Mouse (Mus musculus) v-Abl transformed pro-B cells (cell line): Measurements from ENCODE around the gene Gucy2e.

Source experiments
- in situ Hi-C, 2 experiments: fragments of 400-800 bp; cut with MboI; formaldehyde crosslinking; loops; one replicate each; pipeline ENCODE4 v1.15.1; 2025; ENCODE audit not compliant: unreplicated experiment in 2 of 2

Gucy2e gene

DNA sequence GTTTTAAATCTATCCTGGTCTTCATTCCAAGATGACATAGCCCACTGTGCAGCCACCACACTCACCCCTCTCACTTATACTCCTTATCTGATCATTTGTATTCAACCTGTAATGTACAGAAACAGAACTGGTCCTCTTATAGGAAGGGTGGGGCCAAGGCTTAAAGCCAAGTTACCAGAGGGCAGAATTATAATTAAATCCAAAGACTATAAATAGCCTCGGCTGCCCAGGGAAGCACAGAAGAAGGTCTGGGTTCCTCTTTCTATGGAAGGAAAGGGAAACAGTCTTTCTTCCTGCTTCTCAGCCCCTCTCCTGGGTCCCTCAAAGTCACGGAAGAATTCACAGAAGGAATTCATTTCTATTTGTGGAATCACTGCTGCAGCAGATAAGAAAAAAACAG lies 8.8 kb upstream of the Gucy2e start:
- in situ Hi-C loops, result loop anchor here (10.0 kb wide), 2 partner anchors 51 to 181 kb away; partner anchors contain the start of gene Alox8 (in 1 of the 2)

DNA sequence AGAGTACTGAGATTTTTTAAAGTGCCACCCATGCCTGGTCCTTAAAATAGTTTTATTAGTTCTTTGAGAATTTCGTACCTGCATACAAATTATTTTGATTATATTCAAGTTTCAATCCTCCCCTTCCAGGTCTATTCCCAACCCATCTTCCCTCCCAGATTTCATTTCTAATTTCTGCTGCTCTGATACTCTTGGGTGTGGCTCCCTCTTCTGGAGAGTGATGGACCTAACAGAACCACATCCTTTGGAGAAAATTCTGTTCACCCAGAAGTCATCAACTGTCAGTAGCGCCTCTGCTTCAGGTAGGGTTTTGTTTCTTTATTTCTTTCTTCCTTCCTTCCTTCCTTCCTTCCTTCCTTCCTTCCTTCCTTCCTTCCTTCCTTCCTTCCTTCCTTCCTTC lies 8.1 kb upstream of the Gucy2e start:
- in situ Hi-C loops, result loop anchor here (5.0 to 10.0 kb wide), 3 partner anchors 50 to 180 kb away; partner anchors contain the start of gene Alox8 (in 1 of the 2)

DNA sequence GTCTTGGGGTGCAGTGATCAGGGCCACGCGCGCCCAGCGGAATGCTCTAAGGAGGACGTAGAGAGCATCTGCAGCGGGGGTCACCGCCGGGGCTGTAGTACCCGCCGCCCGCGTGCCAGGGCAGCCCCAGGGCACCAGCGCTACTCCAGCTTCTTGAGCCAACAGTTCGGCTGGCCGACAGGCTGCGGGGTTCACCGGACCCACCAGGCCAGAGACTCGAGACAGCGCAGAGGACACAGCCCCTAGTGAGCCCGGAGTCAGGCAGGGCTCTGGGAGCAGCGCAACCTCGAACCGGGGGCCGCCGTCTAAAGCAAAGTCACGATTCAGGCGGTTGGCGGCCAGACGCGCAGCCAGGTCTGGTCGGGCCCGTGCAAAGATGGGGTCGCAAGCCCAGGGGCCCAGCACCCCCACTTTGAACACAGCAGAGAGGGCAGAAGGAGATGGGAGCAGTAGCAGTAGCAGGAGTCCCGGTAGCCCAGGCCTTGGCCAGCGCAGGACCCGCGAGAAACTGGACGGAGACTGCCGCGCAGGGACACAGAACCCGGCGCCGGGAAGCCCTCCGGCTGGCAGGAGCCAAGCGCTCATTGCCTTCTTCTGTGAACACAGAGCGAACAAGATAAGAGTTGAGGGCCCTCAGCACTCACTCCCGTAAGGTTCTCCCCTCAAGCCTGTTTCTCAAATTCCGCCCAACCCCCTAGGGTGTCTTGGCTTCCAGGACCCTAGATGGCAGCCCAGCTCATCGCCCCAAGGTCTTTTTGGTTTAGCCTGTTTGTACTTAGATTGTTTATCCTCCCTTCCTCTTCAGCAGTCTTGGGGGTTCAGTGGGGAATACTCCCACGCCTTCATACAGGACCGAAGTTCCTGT lies 543 bp downstream of the Gucy2e start:
- in situ Hi-C loops, result no loop called here

DNA sequence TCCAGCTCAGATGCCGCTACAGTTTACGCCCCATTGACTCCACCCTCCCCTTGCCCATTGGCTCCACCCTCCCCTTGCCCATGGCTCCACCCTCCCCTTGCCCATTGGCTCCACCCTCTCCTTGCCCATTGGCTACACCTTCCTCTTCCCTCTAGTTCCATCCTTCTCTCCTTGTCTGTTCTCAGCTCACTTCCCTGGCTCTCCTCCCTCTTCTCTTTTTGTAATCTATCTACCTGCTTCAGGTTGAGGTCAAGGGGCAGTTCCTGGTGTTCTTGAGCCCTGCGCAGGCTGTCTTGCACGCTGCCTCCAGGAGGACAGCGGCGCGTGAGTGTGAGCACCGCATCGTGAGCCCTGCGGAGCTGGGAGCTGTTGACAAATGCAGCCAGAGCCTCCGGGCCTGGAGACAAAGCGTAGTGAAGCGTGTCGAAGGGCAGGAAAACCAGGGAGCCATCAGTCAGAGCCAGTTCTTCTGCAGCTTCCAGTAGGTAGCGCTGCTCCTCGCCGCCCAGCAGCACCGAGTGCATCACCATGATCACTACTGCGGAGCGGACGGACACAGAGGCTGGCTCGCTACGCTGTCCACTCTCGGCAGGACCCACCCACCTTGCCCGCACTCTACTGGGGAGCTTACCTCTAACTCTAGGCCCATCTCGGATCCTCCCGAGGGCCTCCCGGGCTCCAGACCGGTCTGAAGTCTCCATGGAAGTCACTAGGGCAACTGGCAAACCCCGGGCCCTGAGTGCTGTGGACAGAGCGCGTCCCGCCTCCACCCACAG lies 1.4 kb downstream of the Gucy2e start:
- in situ Hi-C loops, result no loop called here

DNA sequence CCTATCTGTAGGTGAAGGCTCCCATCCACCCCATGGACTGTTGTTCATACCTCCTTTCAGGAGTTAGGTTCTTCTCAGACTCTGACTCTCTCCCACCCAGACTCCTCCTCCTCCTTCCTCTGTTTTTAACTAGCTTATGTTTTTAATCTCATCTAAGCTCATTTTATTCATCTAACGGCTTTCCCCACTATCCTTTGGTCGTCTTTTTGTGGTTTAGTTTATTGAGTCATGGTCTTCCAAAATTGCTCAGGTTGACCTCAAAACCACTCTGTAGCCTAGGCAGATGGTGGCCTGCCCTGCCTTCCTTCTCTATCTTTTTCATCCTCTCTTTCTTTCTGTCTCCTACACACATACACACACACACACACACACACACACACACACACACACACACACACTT lies 3.7 kb downstream of the Gucy2e start:
- in situ Hi-C loops, result no loop called here

DNA sequence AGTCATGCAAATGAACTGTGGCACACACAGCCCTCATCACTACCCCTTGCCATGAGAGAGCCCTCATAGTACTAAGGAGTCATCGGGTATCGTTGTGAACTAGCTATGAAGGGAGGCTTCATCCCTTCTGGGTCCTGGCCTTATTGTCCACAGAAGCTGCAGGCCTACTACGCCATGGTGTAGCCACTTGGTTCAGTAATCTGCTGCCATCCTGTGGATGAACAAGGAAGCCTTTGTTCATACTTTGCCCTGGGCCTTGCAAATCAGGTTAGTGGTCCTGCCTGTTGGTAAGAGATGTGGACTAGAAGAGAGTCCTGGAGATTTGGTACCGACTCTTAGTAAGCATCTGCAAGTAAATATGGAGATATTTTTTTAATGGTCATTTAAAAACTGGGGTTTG lies 6.4 kb downstream of the Gucy2e start:
- in situ Hi-C loops, result no loop called here

DNA sequence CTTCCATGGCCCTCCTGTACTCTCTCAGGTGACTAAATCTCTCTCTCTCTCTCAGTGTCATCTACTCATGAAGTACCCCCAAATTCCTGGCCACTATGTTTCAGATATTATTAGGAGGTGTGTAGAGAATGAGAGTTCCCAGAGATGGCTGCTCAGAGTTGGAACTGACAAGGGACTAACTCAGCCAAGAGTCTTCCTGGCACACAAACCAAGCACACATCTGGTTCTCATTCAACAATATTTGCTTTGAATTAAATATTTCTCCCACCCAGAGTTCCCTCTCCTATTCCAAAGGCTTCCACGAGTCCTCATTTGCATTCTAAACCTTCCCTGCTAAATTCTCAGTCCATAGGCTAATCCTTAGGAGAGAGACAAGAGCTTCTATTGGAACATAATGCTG lies 11.1 kb downstream of the Gucy2e start:
- in situ Hi-C loops, result no loop called here

DNA sequence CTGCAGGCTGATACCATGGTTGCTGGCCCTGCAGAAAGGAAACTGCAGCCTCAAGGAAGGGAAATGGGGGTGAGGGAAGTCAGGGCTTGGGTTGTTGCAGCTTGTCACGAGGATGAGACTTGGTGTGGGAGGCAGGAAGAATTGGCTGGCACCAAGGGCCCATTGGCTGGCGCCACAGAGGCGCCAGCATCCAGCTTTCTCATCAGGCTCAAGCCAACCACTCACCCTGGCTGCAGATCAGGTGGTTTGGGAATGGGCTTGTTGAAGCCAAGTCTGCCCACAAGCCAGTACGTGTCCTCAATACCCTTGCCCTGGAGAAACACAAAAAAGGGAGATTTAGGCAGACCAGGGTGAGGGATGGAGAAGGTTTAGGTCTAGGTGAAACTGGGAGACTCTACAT lies 13.7 kb downstream of the Gucy2e start:
- in situ Hi-C loops, result no loop called here

DNA sequence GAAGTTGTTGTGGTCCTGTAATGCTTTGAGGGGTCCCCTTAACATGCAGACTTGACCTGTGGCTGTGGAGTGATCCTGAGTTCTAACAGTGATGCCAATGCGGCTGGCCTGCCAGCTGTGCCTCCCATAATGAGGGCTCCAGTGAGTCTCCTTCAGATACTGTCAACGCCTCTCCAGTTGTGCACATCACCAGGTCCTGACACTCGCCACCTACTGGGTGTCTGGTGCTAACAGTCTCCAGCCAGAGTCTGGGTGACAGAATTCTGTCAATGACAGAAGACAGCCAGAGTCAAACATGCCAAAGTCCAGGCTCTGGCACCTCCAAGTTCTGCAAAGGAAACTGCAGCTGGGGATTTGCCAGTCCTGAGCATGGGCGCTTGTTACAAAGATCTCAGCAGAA lies 15.8 kb downstream of the Gucy2e start:
- in situ Hi-C loops, result no loop called here

DNA sequence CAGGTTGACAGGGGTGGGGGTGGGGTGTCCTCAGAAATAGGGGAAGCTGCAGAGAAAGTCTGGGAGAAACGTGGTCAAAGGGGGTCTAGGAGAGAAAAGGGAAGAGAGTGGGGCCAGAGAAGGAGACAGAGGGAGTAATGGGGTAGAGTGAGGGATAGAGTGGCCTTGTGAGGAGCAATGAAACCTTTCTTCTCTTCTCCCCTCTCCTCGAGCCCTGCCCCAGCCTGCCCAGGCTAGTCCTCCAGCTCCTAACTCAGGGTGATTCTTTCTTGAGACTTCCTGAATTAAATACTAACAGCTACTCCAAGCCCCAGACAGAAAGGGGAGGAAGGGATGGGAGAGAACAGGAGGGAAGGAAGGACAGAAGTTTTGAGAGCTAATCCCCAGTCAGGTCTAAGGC lies 18.2 kb downstream of the Gucy2e start:
- in situ Hi-C loops, result no loop called here

DNA sequence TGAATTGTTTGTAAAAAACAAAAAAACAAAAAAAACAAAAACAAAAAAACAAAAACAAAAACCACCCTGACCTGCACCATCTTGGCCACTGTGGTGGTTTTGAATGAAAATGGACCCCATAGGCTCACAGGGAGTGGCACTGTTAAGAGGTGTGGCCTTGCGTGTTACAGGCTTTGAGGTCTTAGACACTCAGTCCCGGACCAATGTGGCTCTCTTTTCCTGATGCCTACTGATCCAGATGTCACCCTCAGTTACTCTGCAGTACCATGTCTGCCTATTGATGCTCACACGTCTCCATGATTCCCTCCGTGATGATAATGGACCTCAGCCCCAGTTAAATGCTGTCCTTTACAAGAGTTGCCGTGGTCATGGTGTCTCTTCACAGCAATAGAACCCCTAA lies 19.4 kb downstream of the Gucy2e start:
- in situ Hi-C loops, result no loop called here

DNA sequence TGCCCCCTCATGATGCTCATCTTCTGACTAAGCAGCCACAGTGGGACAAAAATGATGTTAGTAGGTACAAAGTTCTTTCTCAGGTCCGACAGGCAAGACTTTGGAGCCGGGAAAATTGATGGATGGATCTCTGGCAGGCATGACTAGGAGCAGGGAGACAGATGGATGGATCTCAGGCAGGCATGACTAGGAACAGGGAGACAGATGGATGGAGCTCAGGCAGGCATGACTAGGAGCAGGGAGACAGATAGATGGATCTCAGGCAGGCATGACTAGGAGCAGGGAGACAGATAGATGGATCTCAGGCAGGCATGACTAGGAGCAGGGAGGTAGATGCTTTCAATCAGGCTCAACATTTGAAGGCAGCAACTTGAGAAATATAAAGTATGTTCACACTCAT lies 25.4 kb downstream of the Gucy2e start:
- in situ Hi-C loops, result no loop called here

DNA sequence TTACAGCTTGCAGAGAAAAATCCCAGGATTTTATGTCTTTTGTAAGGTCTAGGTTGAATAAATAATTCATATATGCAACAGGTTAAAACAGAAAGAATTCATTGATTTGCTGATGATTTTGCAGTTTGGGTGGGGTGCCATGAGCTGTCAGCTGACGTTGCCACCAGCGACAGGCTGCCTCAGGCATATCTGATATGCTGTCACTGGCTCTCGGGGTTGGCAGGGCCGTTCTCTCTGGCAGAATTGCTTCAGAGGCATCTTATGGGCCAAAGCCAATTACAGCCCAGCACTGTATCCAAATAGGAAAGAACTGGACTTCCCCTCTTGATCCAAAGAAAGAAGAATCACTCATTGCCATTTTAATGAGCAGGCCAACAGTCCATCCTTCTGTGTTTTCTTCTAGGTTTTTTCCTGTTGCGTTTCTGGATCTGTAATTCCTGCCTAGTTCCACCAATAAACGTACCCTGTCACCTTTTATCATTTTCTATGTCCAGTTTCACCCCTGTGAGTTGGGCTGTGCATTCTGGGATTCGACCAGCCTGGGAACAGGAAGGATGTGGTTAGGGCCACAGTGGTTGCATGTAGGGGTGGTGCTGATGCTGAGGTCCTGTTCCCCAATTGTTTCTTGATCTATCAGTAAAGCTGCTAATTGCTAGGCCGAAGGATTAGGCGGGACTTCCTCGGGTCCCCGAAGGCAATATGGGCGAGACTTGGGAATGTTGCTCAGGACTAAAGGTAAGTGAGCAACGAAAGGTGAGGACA lies 34.2 kb downstream of the Gucy2e start:
- in situ Hi-C loops, result no loop called here

DNA sequence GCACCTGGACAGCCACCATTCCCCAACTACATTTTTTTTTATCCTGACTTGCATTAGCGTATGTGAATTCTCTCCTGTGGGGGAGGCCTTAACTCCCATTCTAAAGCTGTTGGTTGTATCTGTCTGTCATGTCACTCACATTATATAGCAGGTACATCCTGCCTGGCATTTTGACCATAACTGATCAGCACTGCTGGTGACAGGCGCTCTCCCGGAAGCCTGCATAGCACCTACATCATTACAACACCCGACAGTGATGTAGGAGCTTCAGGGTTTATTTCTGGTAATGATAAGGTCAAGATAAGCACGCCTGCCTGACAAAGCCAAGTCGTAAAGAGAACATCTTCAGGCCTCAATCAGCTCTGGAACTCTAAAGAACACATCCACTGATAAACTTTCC lies 36.6 kb downstream of the Gucy2e start:
- in situ Hi-C loops, result no loop called here

DNA sequence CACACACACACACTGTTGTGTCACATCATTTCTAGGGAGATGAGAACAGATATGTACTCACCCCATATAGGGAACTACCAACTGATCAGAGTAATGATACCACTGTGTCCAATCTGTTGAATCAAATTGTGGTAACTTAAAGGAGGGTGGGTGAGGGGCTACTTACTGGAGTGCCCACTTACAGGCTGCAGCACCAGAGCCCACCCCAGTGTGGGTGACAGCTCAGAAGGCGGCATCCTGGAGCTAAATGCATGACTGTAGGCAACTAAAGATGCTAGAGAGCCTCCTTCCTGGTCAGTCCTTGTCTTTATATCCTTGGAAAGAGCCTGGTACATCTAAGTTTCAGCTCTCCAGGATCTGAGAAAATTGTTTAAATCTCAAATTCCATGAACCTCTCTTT lies 37.6 kb downstream of the Gucy2e start:
- in situ Hi-C loops, result loop anchor here (10.0 to 25.0 kb wide), 2 partner anchors 46 to 888 kb away; partner anchors contain the start of gene Asgr2 (in 1 of the 2)

DNA sequence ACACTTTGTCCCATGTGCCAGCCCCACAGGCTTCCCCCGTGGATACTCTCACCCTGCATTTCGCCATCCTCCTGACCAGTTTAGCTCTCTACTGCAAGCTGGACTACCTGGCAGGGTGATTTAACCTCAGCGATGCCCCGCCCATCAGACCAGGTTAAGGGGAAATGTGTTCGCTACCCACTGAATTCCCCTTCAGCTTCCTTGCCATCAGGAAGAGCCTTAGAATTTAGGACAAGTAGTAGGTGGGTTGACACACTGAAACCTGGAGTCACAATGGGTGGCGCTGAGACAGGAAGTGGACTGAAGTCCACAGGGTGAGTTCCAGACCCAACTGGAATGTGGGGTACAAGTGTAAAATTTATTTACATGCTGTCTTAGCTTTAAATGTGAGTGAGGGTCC lies 39.1 kb downstream of the Gucy2e start, which contains the start of gene Alox8:
Alox8 (minus strand) TSS at position 101 of the 400 bp plus-strand sequence.
- in situ Hi-C loops, result loop anchor here (10.0 to 25.0 kb wide), 2 partner anchors 47 to 890 kb away; partner anchors contain the start of gene Asgr2 (in 1 of the 2)

DNA sequence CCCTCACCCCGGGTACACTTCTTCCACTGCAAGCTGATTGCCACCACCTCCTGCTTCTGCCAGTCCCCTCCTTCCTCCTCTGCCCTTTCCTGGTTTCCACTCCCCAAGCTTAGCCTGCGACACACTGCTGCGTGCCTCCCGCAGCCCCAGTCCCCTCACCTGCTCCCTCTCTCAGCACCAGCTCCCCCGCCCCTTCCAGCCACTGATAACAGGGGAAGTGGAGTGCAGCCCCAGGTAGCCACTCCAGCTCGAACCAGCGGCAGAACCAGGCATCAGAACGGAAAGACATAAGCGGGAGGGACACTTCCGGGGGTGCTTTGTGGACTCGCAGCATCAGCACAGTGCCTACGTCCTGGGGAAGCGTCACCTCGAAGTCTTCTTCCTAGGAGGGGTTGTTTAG lies 39.6 kb downstream of the Gucy2e start:
- in situ Hi-C loops, result loop anchor here (10.0 to 25.0 kb wide), 2 partner anchors 48 to 890 kb away; partner anchors contain the start of gene Asgr2 (in 1 of the 2)

DNA sequence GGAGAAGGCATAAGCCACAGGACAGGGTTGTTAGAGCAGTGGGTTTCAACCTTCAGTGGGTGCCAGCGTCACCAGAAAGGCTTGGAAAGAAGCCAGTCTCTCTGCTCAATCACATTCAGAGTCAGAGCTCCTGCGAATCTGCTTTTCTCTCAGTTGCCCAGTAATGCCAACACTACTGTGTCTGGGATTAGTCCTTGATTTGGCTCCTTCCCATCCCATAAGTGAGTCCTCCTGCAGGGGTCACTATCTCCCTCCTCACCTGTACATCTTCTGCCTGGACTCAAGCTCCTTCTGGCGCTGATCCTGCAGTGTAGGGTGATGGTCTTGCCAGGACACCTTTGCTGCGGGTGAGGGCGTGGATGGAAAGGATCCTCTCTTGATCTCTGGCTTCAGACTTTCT lies 40.1 kb downstream of the Gucy2e start:
- in situ Hi-C loops, result loop anchor here (10.0 to 25.0 kb wide), 2 partner anchors 48 to 891 kb away; partner anchors contain the start of gene Asgr2 (in 1 of the 2)

DNA sequence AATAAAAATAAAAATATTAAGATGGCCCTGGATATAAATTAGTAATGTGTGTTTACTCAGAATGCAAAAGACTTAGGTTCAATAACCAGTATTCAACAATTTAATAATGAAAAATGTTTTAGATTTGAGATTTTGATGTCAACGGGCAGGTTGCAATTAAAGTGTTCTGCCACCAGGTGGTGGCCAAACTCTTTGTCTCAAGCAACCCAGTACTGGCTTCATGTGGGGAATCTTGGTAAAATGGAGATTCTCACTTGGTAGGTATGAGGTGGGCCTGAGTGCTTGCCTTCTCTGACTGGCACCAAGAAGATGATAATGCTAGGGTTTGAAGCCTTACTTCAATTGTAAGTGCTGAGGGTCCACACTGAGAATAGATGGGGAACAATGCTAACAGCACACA lies 44.0 kb downstream of the Gucy2e start:
- in situ Hi-C loops, result loop anchor here (5.0 to 25.0 kb wide), 3 partner anchors 49 to 894 kb away; partner anchors contain the start of gene Asgr2 (in 1 of the 2)

DNA sequence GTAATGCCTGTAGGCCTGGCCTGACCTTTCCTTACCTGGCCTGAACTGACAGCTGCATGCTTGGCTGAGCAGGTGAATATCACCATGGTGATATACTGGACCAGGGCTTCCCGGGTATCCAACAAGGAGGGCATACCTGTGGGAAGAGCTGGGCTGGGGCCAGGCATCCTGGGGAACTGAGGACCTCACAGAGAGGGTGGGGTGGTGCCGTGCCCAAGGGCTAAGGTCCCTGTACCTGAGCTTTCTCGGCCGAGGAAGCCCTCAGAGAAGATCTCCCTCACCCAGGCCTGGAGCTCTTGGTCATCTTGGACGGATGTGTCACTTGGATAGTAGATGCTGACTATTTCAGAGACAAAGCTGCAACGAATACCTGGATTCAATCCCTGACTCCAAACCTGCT lies 50.9 kb downstream of the Gucy2e start:
- in situ Hi-C loops, result loop anchor here in 1 of 2 experiments (25.0 kb wide), 1 partner anchor 901 kb away; the partner anchor contains the start of gene Asgr2
